Comparison of ENCODE assay signal across 21 mouse cellular contexts in genomic region chr12:80813872-80814271, GRCm38 (mm10). TPM values are rescaled to one million over a fixed set of nuclear protein-coding genes. Genes with fewer than 3 reads are reported as not detected.
A peak's percentile ranks its signal among the peaks of the same experiment; 100 is the strongest.
DNase-seq lines count a peak whose midpoint lies in the region; ATAC-seq and TF ChIP-seq lines count a peak whose summit lies in the region.
"Had no signal": no experiment of that assay in that cellular context is flagged by ENCODE, and none has a peak within 500 bp of the region (broad histone marks: within the 10 kb centered on the region; RNA-seq: fewer than 3 reads in every experiment).

No protein-coding gene starts in this region.

- peaks cover 80% of the 10 kb centered on the region for H3K36me3 ChIP-seq in heart, adult 2 months (ENCODE audit: control insufficient read depth, insufficient read depth, low read length)
- H3K36me3 ChIP-seq in liver, embryonic 14.5 days (replicated peaks; ENCODE audit: control insufficient read depth, insufficient read depth, low read depth): no peaks in the 10 kb centered on the region; the same call in none of the 2 replicates
- H3K36me3 ChIP-seq: embryonic facial prominence, embryonic 13.5 days; forebrain, embryonic 10.5 days had no signal

- DNase-seq in heart, adult 2 months: no peak
- DNase-seq in heart, adult 9 months (ENCODE audit: low spot score in 2 of 2): no peak
- DNase-seq in liver, embryonic 14.5 days (ENCODE audit: low read depth in 3 of 3, low spot score in 3 of 3): peak in 1 of 3 experiments; percentile 65
- no peak for DNase-seq in urinary bladder, adult 18-20 months (ENCODE audit: low spot score in 2 of 2)
- no peak for DNase-seq in heart, postnatal 25 days (ENCODE audit: low spot score)
- DNase-seq: cerebellum, adult 9-10 months; gastrocnemius, postnatal 14 days; kidney, adult 8-10 months; kidney, postnatal 14 days; lung, embryonic 14.5 days; lung, postnatal 36 days; thymus, postnatal 25 days had no signal

- H3K4me1 ChIP-seq in heart, adult 2 months (ENCODE audit: control insufficient read depth, insufficient read depth, low read length): peaks cover 46% of the 10 kb centered on the region
- peaks cover 77 to 88% of the 10 kb centered on the region in 2 experiments for H3K4me1 ChIP-seq in liver, embryonic 14.5 days (replicated peaks; ENCODE audit: control insufficient read depth in 2 of 2, insufficient read depth in 2 of 2, low read length in 1 of 2)

- 90% methylated on average over 4 of the region's 4 CpGs for WGBS in heart, adult 2 months
- 44% methylated on average over 4 of the region's 4 CpGs for WGBS in liver, embryonic 14.5 days (ENCODE audit: insufficient replicate concordance)

- TF ChIP-seq CTCF in heart, adult 2 months (IDR thresholded peaks at IDR 0.05): no peak
- TF ChIP-seq CTCF in liver, embryonic 14.5 days (IDR thresholded peaks at IDR 0.05; ENCODE audit: low read depth): no peak

- no peak for TF ChIP-seq POLR2A in heart, adult 2 months (IDR thresholded peaks at IDR 0.05; ENCODE audit: insufficient read depth, low read depth, low read length)

- intact Hi-C loops in heart, adult 2 months (cut with DNase I): no loop called here
- intact Hi-C loops in heart, postnatal 25 days (cut with DNase I): no loop called here

- peak overlapping the region; percentile 61 for H3K4me2 ChIP-seq in liver, embryonic 14.5 days (ENCODE audit: low read depth)
- H3K4me2 ChIP-seq: embryonic facial prominence, embryonic 13.5 days; hindbrain, embryonic 14.5 days; lung, embryonic 14.5 days; midbrain, embryonic 11.5 days had no signal

- H3K4me3 ChIP-seq in heart, adult 2 months: no peak overlapping the region
- H3K4me3 ChIP-seq in liver, embryonic 14.5 days (ENCODE audit: insufficient read depth in 1 of 2, low read depth in 2 of 2, low read length in 2 of 2): no peak overlapping the region; a peak in 1 of 4 replicates
- H3K4me3 ChIP-seq: embryonic facial prominence, embryonic 13.5 days; forebrain, embryonic 10.5 days; left cerebral cortex, adult 2 months had no signal

- TF ChIP-seq EP300 in heart, adult 2 months (IDR thresholded peaks at IDR 0.05; ENCODE audit: insufficient read depth, low read depth, low read length): no peak
- TF ChIP-seq EP300 in liver, embryonic 14.5 days (IDR thresholded peaks at IDR 0.05; ENCODE audit: low read depth): no peak

- H3K27me3 ChIP-seq in heart, adult 2 months (ENCODE audit: control insufficient read depth, insufficient read depth, low read length): no peaks in the 10 kb centered on the region
- no peaks in the 10 kb centered on the region for H3K27me3 ChIP-seq in liver, embryonic 14.5 days (ENCODE audit: control insufficient read depth, insufficient read depth, low read length)
- H3K27me3 ChIP-seq: embryonic facial prominence, embryonic 13.5 days had no signal

- peak; percentile 66 for ATAC-seq in erythroblast, adult 5-6 weeks (replicated peaks; ENCODE audit: low FRiP score, poor library complexity, severe bottlenecking)
- peak; percentile 67 for ATAC-seq in liver, embryonic 14.5 days (ENCODE audit: insufficient read depth)
- 0 out of 2 replicates have a peak, but pooled peaks have one; percentile 34 for ATAC-seq in monocyte, adult 5-6 weeks (replicated peaks; ENCODE audit: insufficient number of reproducible peaks, low FRiP score, low TSS enrichment, poor library complexity, severe bottlenecking)
- no peak for ATAC-seq in frontal cortex, adult (ENCODE audit: low TSS enrichment)

- no peak overlapping the region for H3K9ac ChIP-seq in heart, adult 2 months (ENCODE audit: low read depth, low read length)
- H3K9ac ChIP-seq in liver, embryonic 14.5 days (replicated peaks): peak overlapping the region; percentile 52
- H3K9ac ChIP-seq: embryonic facial prominence, embryonic 13.5 days; hindbrain, embryonic 14.5 days; lung, embryonic 14.5 days had no signal

- peaks cover 12% of the 10 kb centered on the region for H3K79me2 ChIP-seq in heart, adult 2 months (replicated peaks; ENCODE audit: control insufficient read depth, insufficient read depth, low read length)

- no peaks in the 10 kb centered on the region for H3K9me3 ChIP-seq in liver, embryonic 14.5 days (ENCODE audit: control insufficient read depth, low read length)
- H3K9me3 ChIP-seq: embryonic facial prominence, embryonic 13.5 days; forebrain, embryonic 10.5 days had no signal

- H3K27ac ChIP-seq in heart, adult 2 months: peak overlapping the region; percentile 32; the same call in 1 of the 2 replicates
- peak overlapping the region; percentile 86 for H3K27ac ChIP-seq in liver, embryonic 14.5 days
- H3K27ac ChIP-seq: embryonic facial prominence, embryonic 13.5 days; forebrain, embryonic 10.5 days; hindbrain, embryonic 14.5 days; left cerebral cortex, adult 2 months had no signal

RNA-seq across cellular contexts. Expression of gene Susd6, which starts 23.6 kb away (rescaled TPM):
- total RNA-seq in heart, adult 2 months (2021): 10 to 100 TPM; 67.4 to 78.6 TPM
- 50.1 and 75.8 TPM in 2 replicates for polyA plus RNA-seq in heart, adult 2 months (2012; rRNA removed)
- 16.3 and 16.7 TPM in 2 replicates for total RNA-seq in erythroblast, adult 5-6 weeks (2015; ENCODE audit: low replicate concordance)
- 32.7 and 36.2 TPM in 2 replicates for total RNA-seq in erythroblast, adult 5-6 weeks (2017; ENCODE audit: low replicate concordance)
- polyA plus RNA-seq in liver, embryonic 14.5 days (2012; rRNA removed): 11.0 and 11.1 TPM in 2 replicates
- 11.6 and 13.9 TPM in 2 replicates for polyA plus RNA-seq in liver, embryonic 14.5 days (2014; fragmentation: Nextera tagmentation; extraction: Ambion mirVana)
- 49.0 to 81.1 TPM (median 52.5 TPM) in 3 replicates for total RNA-seq in monocyte, adult 5-6 weeks (2017)
- total RNA-seq in heart, postnatal 25 days (2021): 10 to 100 TPM; 62.5 to 69.1 TPM

RNA-seq across cellular contexts. Expression of gene Ccdc177, which starts 53.4 kb away (rescaled TPM):
- under 1 TPM in 1 of 2 experiments, not detected in 1; 0.05 TPM for total RNA-seq in heart, adult 2 months (2021)
- not detected in 2 replicates for polyA plus RNA-seq in heart, adult 2 months (2012; rRNA removed)
- total RNA-seq in erythroblast, adult 5-6 weeks (2015; ENCODE audit: low replicate concordance): not detected in 2 replicates
- total RNA-seq in erythroblast, adult 5-6 weeks (2017; ENCODE audit: low replicate concordance): not detected in 2 replicates
- 0.01 TPM in 1 of 2 replicates, not detected in the other for polyA plus RNA-seq in liver, embryonic 14.5 days (2012; rRNA removed)
- polyA plus RNA-seq in liver, embryonic 14.5 days (2014; fragmentation: Nextera tagmentation; extraction: Ambion mirVana): not detected in 2 replicates
- total RNA-seq in monocyte, adult 5-6 weeks (2017): not detected in 3 replicates
- under 1 TPM; 0.06 to 0.08 TPM for total RNA-seq in heart, postnatal 25 days (2021)
- polyA plus RNA-seq: heart, embryonic 16.5 days had no signal
